Mouse (Mus musculus) cerebellum, adult 2 months (tissue): ENCODE measurements around the gene Per1.

ENCODE experiments used
- CTCF ChIP-seq: fragments of 200-500 bp; IDR thresholded peaks from 2 replicates; pipeline ENCODE4 v1.5.1; 2011; ENCODE audit warnings: low read depth, mild to moderate bottlenecking, control low read depth, low read length, moderate library complexity, borderline replicate concordance; ENCODE audit not compliant: insufficient read depth
- POLR2A ChIP-seq: fragments of 200-500 bp; IDR thresholded peaks from 2 replicates; pipeline ENCODE4 v1.6.1; 2011; ENCODE audit warnings: low read length, control low read depth, borderline replicate concordance; ENCODE audit not compliant: insufficient read depth

DNA sequence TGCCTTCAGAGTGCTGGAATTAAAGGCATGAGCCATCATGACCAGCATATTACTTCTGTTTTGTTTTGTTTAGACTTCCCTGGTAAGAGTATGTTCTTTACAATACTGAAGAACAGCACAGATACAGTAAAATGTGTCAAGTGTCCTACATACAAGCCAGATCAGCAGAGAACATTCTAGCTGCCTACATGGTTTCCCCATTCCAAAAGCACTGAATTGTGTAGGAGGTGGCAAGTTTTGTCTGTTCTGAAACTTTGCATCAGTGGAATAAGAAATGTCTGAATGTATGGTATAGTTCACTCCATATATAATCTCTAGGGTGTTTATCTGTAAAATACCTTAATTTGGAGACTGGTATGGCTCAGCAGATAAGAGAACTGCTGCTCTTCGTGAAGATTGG is 60.3 kb downstream of the Per1 start:
- TF ChIP-seq CTCF (no peak), POLR2A (no peak)
